Mouse (Mus musculus) embryonic facial prominence, embryonic 10.5 days (tissue): ENCODE results near the gene Chaf1b. TPM values are rescaled to one million over a fixed set of nuclear protein-coding genes. Genes with fewer than 3 reads are reported as not detected.

ENCODE experiments used
- DNase-seq: peaks from one replicate; pipeline ENCODE4 v3.0.0-alpha.2; 2017; ENCODE audit warnings: low spot score
- H3K27ac ChIP-seq: fragments of 300-500 bp; sonication (generic); replicated peaks from 2 replicates; pipeline ENCODE4 v1.5.1; 2016; ENCODE audit warnings: mild to moderate bottlenecking
- H3K27me3 ChIP-seq: fragments of 300-500 bp; sonication (generic); replicated peaks from 2 replicates; pipeline ENCODE4 v1.6.1; 2016; ENCODE audit warnings: low read depth, mild to moderate bottlenecking; ENCODE audit not compliant: poor library complexity, severe bottlenecking
- H3K36me3 ChIP-seq: fragments of 300-500 bp; sonication (generic); replicated peaks from 2 replicates; pipeline ENCODE4 v1.6.1; 2016; ENCODE audit warnings: mild to moderate bottlenecking, moderate library complexity
- H3K4me1 ChIP-seq: fragments of 300-500 bp; sonication (generic); 2 replicates; pipeline ENCODE4 v1.6.1; 2016
- H3K4me3 ChIP-seq: fragments of 300-500 bp; sonication (generic); 2 replicates; pipeline ENCODE4 v1.5.1; 2016; ENCODE audit warnings: mild to moderate bottlenecking, moderate library complexity
- H3K9me3 ChIP-seq: fragments of 300-500 bp; sonication (generic); 2 replicates; pipeline ENCODE4 v1.6.1; 2016; ENCODE audit warnings: mild to moderate bottlenecking
- WGBS: fragments of 180-500 bp; shearing (Covaris S2); methylation state at CpG from one replicate; pipeline ENCODE4 v1.1.7; 2016; 5-methylcytosine and 5-hydroxymethylcytosine counted together
- polyA plus RNA-seq: library from polyadenylated mRNA; unstranded; fragments of >200 nt; fragmentation: Nextera tagmentation; extraction: Ambion mirVana; gene quantifications from 2 replicates; pipeline ENCODE4 v1.2.1, GENCODE M21; 2016

Chaf1b gene
- 138 and 142 TPM in 2 replicates for polyA plus RNA-seq

DNA sequence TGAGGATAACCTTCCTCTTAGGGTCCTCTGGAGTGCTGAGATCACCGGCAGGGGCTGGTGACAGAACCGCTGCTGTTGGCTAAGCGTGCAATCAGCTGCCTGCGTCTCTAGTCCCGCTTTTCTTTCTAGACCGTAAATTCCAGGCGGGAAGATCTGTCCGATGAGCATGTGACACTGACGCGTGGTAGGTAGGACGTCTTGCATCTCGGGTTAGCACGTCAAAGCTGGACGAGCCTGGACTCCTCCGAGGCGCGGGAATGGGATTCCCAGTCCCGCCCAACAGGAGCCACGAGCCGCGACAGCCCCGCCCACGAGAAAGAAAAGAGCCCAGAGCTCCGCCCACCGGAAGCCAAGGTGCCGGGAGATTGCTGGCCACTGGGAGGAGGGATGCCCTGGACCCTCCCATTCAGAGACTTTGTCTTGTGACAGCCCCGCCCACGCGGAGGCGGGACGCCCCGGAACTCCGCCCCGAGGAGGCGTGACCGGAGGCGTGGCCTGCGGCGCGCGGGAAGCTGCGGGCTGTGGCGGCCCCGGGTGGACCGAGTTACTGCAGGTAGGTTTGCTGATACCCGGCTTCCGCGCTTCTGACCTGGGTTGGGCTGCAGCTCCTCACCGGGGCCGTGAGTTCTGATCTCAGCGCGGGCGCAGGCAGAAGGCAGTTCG, at the start of gene Chaf1b:
TSS of gene Chaf1b (plus strand) at position 479 of the 663 bp plus-strand sequence.
- DNase-seq, result peak; percentile 99
- no peaks in the 10 kb centered on the region for H3K27me3 ChIP-seq
- peak within 1 kb of the TSS; percentile 89 for H3K27ac ChIP-seq

DNA sequence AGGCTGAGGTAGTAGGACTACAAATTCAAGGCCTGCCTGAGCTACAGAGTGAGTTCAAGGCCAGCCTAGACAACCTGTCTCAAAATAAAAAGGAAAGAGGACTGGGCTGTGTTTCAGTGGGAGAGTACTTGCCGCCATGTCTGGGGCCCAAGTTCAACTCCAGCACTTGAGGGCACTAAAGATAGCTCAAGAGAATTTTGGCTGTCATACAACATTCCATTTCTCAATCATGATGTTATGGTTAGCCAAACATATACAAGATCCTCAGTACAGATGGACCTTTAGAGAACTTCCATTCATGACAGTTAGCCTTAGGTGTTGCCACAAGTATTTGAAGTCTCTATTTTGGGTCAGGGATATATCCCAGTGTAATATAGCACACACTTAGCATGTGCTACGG, 49.6 kb upstream of the Chaf1b start:
- Histone ChIP-seq H3K4me1 (peaks cover 13% of the 10 kb centered on the region), H3K36me3 (peaks cover 40% of the 10 kb centered on the region), H3K9me3 (no peaks in the 10 kb centered on the region; the same call in 1 of the 2 replicates), H3K4me3 (peak overlapping the region; percentile 96; the same call in 1 of the 2 replicates), H3K27me3 (no peaks in the 10 kb centered on the region), H3K27ac (no peak overlapping the region)
- WGBS, result 93% methylated on average over 2 of the region's 2 CpGs
- no peak for DNase-seq

More for the DNA sequence above, at the start of gene Chaf1b:
- no peaks in the 10 kb centered on the region for H3K9me3 ChIP-seq
- peak within 1 kb of the TSS; percentile 82 for H3K4me3 ChIP-seq
- H3K4me1 ChIP-seq, result peaks cover 34% of the 10 kb centered on the region
- peaks cover 27% of the 10 kb centered on the region for H3K36me3 ChIP-seq
- WGBS, result under 1% methylated on average over 54 of the region's 54 CpGs

DNA sequence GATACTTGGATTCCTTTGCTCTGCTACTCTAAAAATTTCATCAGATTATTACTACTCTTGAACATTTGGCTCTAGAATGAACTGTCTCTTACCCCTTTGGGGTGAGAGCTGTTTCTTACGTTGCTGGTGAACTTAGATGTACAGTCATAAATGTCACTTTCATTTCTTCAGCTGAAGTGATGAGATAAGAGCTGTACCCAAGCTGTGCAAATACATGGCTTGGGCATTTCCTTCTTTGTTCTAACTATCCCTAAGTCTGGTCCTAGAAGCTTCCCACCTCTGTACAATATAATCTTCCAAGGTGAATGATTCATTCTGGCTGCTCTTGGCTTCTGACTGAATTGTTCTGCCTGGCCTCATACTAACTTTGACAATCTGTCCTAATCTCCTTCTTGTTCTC, 44.7 kb upstream of the Chaf1b start:
- peaks cover 58% of the 10 kb centered on the region for H3K36me3 ChIP-seq
- WGBS, result 98% methylated on average over 1 of the region's 1 CpGs
- H3K4me1 ChIP-seq, result peaks cover 2% of the 10 kb centered on the region; the same call in 1 of the 2 replicates
- H3K4me3 ChIP-seq, result no peak overlapping the region
- DNase-seq, result no peak
- no peaks in the 10 kb centered on the region for H3K27me3 ChIP-seq
- H3K27ac ChIP-seq, result no peak overlapping the region
- no peaks in the 10 kb centered on the region; the same call in 1 of the 2 replicates for H3K9me3 ChIP-seq

DNA sequence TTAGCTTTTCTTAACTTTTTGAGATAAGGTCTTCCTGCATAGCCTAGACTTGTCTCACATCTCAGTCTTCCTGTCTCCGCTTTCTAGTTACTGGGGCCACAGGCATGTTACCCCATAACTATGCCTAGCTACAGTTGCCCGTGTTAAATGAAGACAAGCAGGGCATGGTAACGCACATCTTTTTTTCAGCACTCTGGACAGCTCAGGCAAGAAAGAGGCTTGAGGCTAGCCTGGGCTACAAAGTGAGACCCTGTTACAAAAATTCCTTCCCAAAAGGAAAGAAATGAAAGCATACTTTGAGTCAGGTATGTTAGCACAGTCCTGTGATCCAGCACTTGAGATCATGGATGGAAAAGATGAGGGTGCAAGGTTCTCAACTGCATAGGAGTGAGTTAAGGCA, 33.2 kb upstream of the Chaf1b start:
- 96% methylated on average over 3 of the region's 3 CpGs for WGBS
- DNase-seq, result no peak

DNA sequence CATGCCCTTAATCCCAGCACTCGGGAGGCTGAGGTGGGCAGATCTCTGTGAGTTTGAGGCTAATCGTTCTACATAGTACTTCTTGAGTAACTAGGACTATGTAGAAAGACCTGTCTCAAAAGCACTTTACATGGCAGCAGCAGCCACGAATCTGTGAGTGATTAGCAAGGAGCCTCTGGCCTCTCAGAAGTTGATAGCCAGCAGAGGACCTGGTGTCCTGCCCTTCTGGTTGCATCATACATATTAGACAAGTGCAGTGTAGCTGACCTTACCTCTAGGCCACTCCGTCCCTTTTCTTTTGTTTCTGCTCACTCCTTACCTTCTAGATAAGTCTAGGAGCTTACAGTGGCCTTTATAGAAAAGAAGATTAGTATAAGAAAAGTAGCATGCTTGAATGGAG, 23.7 kb upstream of the Chaf1b start:
- no peak for DNase-seq
- Histone ChIP-seq H3K4me1 (no peaks in the 10 kb centered on the region), H3K27me3 (no peaks in the 10 kb centered on the region), H3K4me3 (no peak overlapping the region), H3K9me3 (no peaks in the 10 kb centered on the region), H3K27ac (no peak overlapping the region), H3K36me3 (peaks cover 97% of the 10 kb centered on the region)
- WGBS, result 87% methylated on average over 4 of the region's 4 CpGs

More for the DNA sequence above, 33.2 kb upstream of the Chaf1b start:
- H3K36me3 ChIP-seq, result peaks cover 100% of the 10 kb centered on the region
- no peaks in the 10 kb centered on the region for H3K9me3 ChIP-seq
- H3K4me3 ChIP-seq, result no peak overlapping the region
- H3K27me3 ChIP-seq, result no peaks in the 10 kb centered on the region
- H3K4me1 ChIP-seq, result no peaks in the 10 kb centered on the region
- no peak overlapping the region for H3K27ac ChIP-seq

DNA sequence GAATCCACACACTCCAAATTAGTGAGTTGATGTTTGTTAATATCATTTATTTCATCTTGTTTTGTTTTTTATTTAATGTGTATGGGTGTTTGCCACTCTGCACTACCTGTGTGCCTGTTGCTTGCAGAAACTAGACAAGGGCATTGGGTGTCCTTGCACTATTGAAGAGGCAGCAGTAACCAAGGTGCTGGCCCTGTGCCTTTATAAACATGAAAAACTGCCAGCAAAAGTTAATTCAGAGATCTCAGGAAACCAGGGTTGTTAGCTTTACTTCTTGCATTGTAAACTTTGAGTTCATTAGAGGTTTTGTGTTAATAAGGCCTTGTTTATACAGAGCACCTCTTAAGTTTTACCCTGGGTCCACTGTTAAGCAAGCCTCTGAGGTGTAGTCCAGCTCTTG, 23.0 kb upstream of the Chaf1b start:
- H3K36me3 ChIP-seq, result peaks cover 97% of the 10 kb centered on the region
- H3K27ac ChIP-seq, result no peak overlapping the region
- no peaks in the 10 kb centered on the region for H3K27me3 ChIP-seq
- no peaks in the 10 kb centered on the region for H3K4me1 ChIP-seq
- no peak for DNase-seq
- no peaks in the 10 kb centered on the region for H3K9me3 ChIP-seq
- H3K4me3 ChIP-seq, result no peak overlapping the region

DNA sequence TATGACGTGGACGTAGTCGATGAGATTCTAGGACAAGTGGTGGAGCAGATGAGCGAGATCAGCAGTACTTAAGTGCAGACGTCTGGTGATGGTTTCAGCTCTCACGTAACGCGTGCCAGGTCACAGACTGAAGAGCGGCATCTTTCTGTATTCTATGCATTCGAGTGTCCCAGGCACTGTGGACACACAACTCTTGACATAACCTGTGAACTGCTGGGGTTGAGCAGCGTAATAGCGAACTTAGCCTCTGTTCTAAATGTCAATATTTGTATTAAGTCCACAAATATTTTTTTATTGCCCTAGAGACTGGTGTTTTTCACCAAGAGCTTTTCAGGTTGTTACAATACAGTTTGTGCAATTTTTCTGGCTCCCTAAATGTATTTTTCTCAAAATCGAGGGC, 8.9 kb upstream of the Chaf1b start:
- peaks cover 79% of the 10 kb centered on the region for H3K36me3 ChIP-seq
- H3K9me3 ChIP-seq, result no peaks in the 10 kb centered on the region
- no peak overlapping the region for H3K4me3 ChIP-seq
- no peak overlapping the region for H3K27ac ChIP-seq
- 94% methylated on average over 13 of the region's 13 CpGs for WGBS
- no peaks in the 10 kb centered on the region for H3K27me3 ChIP-seq
- no peaks in the 10 kb centered on the region for H3K4me1 ChIP-seq
- no peak for DNase-seq

DNA sequence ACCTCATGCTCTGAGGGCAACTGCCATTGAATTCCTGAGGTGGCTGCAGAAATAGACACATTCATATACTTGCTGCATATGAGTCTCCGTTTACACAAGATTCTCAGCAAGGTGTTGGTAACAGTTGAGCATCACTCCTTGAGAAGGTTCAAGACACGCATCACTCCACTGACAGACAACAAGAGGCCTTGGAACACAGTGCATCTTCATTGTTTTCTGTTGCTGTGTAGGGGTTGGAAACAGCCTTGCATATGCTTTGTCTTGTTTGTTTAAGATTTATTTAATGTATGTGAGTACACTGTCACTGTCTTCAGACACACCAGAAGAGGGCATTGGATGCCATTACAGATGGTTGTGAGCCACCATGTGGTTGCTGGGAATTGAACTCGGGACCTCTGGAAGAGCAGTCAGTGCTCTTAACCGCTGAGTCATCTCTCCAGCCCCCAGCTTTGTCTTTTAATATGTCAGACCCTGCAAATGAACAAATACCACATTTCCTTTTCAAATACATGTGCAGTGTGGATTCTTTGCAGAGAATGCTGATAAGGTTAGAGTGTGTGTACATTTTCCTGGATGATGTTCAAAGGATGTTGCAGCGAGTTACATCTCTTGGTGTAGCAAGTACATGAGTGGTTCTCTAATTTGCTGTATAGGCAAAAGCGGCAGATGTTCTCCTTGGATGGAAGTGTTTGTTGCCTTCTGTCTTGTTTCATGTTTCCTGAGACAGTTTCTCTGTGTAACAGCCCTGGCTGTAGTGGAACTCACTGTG, 5.9 kb upstream of the Chaf1b start:
- no peaks in the 10 kb centered on the region for H3K4me1 ChIP-seq
- no peaks in the 10 kb centered on the region for H3K27me3 ChIP-seq
- H3K27ac ChIP-seq, result no peak overlapping the region
- H3K4me3 ChIP-seq, result no peak overlapping the region
- 93% methylated on average over 6 of the region's 6 CpGs for WGBS
- H3K36me3 ChIP-seq, result peaks cover 50% of the 10 kb centered on the region
- no peaks in the 10 kb centered on the region for H3K9me3 ChIP-seq
- no peak for DNase-seq

DNA sequence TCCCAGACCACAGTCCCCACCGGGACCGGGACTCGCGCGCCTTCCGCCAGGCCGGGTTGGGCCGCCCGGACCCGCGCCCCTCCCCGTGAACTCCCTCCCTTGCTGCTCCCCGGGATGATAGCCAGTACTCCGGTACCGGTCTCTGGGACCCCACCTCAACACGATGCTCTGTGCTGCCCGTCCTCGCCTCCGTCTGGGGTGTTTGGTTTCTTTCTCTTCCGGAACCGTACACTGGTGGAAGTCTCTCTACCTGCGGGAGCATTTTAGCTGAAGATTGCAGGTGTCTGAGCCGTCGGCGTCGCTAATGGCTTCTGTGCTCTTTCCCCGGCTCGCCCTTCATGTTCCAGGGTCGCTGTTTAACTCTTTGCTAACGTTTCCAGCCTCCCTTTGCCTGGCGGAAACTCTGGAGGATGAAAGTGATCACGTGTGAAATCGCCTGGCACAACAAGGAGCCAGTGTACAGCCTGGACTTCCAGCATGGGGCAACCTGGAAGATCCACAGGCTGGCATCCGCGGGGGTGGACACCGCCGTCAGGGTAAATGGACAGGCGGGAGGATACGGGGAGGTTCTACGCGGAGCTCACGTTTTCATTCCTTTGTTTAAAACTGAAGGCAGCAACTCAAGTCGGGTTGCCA, 503 bp downstream of the Chaf1b start:
- Histone ChIP-seq H3K9me3 (no peaks in the 10 kb centered on the region), H3K4me3 (peak overlapping the region; percentile 82), H3K36me3 (peaks cover 33% of the 10 kb centered on the region), H3K4me1 (peaks cover 34% of the 10 kb centered on the region), H3K27me3 (no peaks in the 10 kb centered on the region), H3K27ac (peak overlapping the region; percentile 89)
- WGBS, result under 1% methylated on average over 43 of the region's 43 CpGs
- peak; percentile 61 for DNase-seq

DNA sequence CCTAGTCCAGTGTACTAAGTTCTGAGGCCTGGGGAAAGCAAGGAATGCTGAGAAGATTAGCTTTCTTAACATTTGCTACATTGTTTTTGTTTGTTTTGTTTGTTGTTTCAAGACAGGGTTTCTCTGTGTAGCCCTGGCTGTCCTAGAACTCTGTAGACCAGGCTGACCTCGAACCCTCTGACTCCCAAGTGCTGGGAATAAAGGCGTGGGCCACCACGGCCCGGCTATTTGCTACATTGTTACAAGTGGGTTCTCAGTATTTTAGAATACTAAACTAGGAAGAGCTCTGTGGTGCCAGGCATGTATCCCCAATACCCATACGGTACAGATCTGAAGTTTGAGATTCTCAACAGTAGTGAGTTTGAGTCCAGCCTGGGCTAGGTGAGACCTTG, 1.0 kb downstream of the Chaf1b start:
- H3K36me3 ChIP-seq, result peaks cover 38% of the 10 kb centered on the region
- H3K27ac ChIP-seq, result peak overlapping the region; percentile 89
- peaks cover 34% of the 10 kb centered on the region for H3K4me1 ChIP-seq
- WGBS, result 47% methylated on average over 5 of the region's 5 CpGs
- no peaks in the 10 kb centered on the region for H3K27me3 ChIP-seq
- no peaks in the 10 kb centered on the region for H3K9me3 ChIP-seq
- peak overlapping the region; percentile 82 for H3K4me3 ChIP-seq
- no peak for DNase-seq

DNA sequence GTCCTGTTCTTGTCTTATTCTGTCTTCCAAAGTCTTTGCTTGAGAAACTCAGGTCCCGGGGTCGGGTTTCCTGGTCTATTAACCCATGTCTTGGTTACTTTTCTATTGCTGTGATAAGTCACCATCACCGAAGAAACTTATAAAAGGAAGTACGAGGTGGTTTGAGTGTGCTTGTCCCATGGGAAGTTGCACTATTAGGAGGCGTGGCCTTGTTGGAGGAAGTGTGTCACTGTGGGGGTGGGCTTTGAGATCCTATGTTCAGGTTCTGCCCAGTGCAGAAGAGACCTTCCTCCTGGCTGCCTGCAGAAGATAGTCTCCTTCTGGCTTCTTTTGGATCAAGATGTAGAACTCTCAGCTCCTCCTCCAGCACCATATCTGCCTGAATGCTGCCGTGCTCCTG, 4.8 kb downstream of the Chaf1b start:
- 93% methylated on average over 6 of the region's 6 CpGs for WGBS
- Histone ChIP-seq H3K9me3 (no peaks in the 10 kb centered on the region), H3K27ac (no peak overlapping the region), H3K4me1 (peaks cover 28% of the 10 kb centered on the region), H3K36me3 (peaks cover 76% of the 10 kb centered on the region), H3K27me3 (no peaks in the 10 kb centered on the region), H3K4me3 (no peak overlapping the region)
- no peak for DNase-seq

DNA sequence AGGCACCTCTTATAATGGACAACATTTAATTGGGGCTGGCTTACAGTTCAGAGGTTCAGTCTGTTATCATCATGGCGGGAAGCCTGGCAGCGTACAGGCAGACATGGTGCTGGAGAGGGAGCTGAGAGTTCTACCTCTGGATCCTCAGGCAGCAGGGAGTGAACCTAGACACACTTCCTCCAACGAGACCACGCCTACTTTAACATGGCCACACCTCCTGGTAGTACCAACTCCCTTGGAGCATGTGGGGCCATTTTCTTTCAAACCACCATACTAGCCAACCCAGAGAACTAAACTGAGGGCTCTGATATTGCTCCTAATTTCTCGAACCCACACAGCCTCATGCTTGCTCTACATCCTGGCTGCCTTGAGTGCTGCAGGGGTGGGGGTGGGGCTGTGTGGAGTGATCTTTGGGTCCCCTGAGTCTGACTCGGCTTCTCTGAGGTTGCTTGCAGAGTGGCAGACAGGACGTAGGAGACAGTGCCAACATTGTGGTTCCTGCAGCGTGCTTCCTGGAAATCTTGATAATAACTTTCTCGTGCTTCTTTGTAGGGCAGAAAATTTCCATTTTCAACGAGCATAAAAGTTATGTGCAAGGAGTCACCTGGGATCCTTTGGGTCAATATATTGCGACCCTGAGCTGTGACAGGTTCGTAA, 7.4 kb downstream of the Chaf1b start:
- H3K27me3 ChIP-seq, result no peaks in the 10 kb centered on the region
- H3K27ac ChIP-seq, result no peak overlapping the region
- DNase-seq, result no peak
- no peak overlapping the region for H3K4me3 ChIP-seq
- H3K4me1 ChIP-seq, result peaks cover 5% of the 10 kb centered on the region
- H3K36me3 ChIP-seq, result peaks cover 100% of the 10 kb centered on the region
- 86% methylated on average over 12 of the region's 12 CpGs for WGBS
- no peaks in the 10 kb centered on the region for H3K9me3 ChIP-seq
